Mouse (Mus musculus): ENCODE results near the gene Snai1. TPM values are rescaled to one million over a fixed set of nuclear protein-coding genes. Genes with fewer than 3 reads are reported as not detected.

Gene Snai1
- total RNA-seq, 2 experiments from 2014 or later, result 1.1 to 1.3 TPM

GRCm38 (mm10) chr2:167577186-167577785 lies 39.3 kb downstream of the Snai1 start:
- intact Hi-C loops (cut with DNase I), result no loop called here
- no peak for DNase-seq

- intact Hi-C loops (cut with DNase I), result no loop called here
- no peak for DNase-seq
Measured at GRCm38 (mm10) chr2:167578521-167578920, 40.5 kb downstream of the Snai1 start.

GRCm38 (mm10) chr2:167583161-167583952 lies 45.4 kb downstream of the Snai1 start:
- intact Hi-C loops (cut with DNase I), result no loop called here
- no peak for DNase-seq

- DNase-seq, result no peak
- intact Hi-C loops (cut with DNase I), result no loop called here
Measured at GRCm38 (mm10) chr2:167585273-167585672, 47.3 kb downstream of the Snai1 start.

GRCm38 (mm10) chr2:167586041-167586440 lies 48.0 kb downstream of the Snai1 start:
- no peak for DNase-seq
- intact Hi-C loops (cut with DNase I), result no loop called here

GRCm38 (mm10) chr2:167586976-167587375 lies 49.0 kb downstream of the Snai1 start:
- DNase-seq, result peak; percentile 46
- intact Hi-C loops (cut with DNase I), result no loop called here

GRCm38 (mm10) chr2:167588774-167589577 lies 51.0 kb downstream of the Snai1 start:
- intact Hi-C loops (cut with DNase I), result no loop called here
- DNase-seq, result no peak

Other genes with a start within 250 kb of the Snai1 start
- gene B4galt5, start 189.0 kb upstream of the Snai1 start, total RNA-seq (2021), result 10 to 100 TPM; 77.2 to 80.4 TPM
- 10 to 100 TPM; 33.9 to 42.1 TPM for gene Slc9a8, start 116.5 kb upstream of the Snai1 start, total RNA-seq (2021)
- gene Rnf114, start 45.5 kb upstream of the Snai1 start, total RNA-seq (2021), result 10 to 100 TPM; 36.6 to 40.0 TPM
- 10 to 100 TPM; 53.5 to 58.1 TPM for gene Spata2, start 45.3 kb upstream of the Snai1 start, total RNA-seq (2021)
- 100 to 1,000 TPM; 217 TPM for gene Ube2v1, start 93.9 kb downstream of the Snai1 start, total RNA-seq (2021)
- 10 to 100 TPM; 30.8 to 32.7 TPM for gene Gm20431, start 123.3 kb downstream of the Snai1 start, total RNA-seq (2021)
- 1 to 10 TPM; 3.8 to 5.5 TPM for gene Cebpb, start 150.7 kb downstream of the Snai1 start, total RNA-seq (2021)
- gene Tmem189, start 151.6 kb downstream of the Snai1 start, total RNA-seq (2021), result 10 to 100 TPM; 37.6 to 39.2 TPM

All from left cerebral cortex, postnatal 4 days (tissue).